Mouse (Mus musculus): ENCODE measurements at regions not wholly inside any gene's neighbourhood (a gene's known extent, or its start where the extent isn't known, plus 50 kb on each side); places are given as distances from the start of the nearest gene placed in this dataset.

- no peaks in the 10 kb centered on the region for H3K36me3 ChIP-seq (ENCODE audit: control insufficient read depth, insufficient read depth, low read length)
- WGBS, result 30% methylated on average over 3 of the region's 3 CpGs
- H3K4me1 ChIP-seq (ENCODE audit: control insufficient read depth, insufficient read depth, insufficient read length), result no peaks in the 10 kb centered on the region
- TF ChIP-seq CTCF (IDR thresholded peaks at IDR 0.05; ENCODE audit: extremely low read depth, insufficient read depth, insufficient read length, insufficient replicate concordance) (no peak), POLR2A (IDR thresholded peaks at IDR 0.05; ENCODE audit: low read depth, low read length) (no peak)
- no peaks in the 10 kb centered on the region for H3K27me3 ChIP-seq (ENCODE audit: control insufficient read depth, insufficient read depth, low read length)
- DNase-seq (ENCODE audit: low read depth in 1 of 2, low spot score in 2 of 2), result no peak
- no peak overlapping the region for H3K27ac ChIP-seq (ENCODE audit: insufficient read depth, low read length)
- H3K4me3 ChIP-seq (ENCODE audit: extremely low read depth, insufficient read depth, insufficient read length), result no peak overlapping the region
Measured at GRCm38 (mm10) chr2:46119871-46120270, 1002.7 kb upstream of the Zeb2 start.

- H3K4me3 ChIP-seq (ENCODE audit: extremely low read depth, insufficient read depth, insufficient read length), result no peak overlapping the region
- H3K27ac ChIP-seq (ENCODE audit: insufficient read depth, low read length), result no peak overlapping the region
- DNase-seq (ENCODE audit: low read depth in 1 of 2, low spot score in 2 of 2), result no peak
- H3K36me3 ChIP-seq (ENCODE audit: control insufficient read depth, insufficient read depth, low read length), result no peaks in the 10 kb centered on the region
- no peaks in the 10 kb centered on the region for H3K4me1 ChIP-seq (ENCODE audit: control insufficient read depth, insufficient read depth, insufficient read length)
- TF ChIP-seq CTCF (IDR thresholded peaks at IDR 0.05; ENCODE audit: extremely low read depth, insufficient read depth, insufficient read length, insufficient replicate concordance) (no peak), POLR2A (IDR thresholded peaks at IDR 0.05; ENCODE audit: low read depth, low read length) (no peak)
- no peaks in the 10 kb centered on the region for H3K27me3 ChIP-seq (ENCODE audit: control insufficient read depth, insufficient read depth, low read length)
Measured at GRCm38 (mm10) chr2:46106991-46107390, 989.8 kb upstream of the Zeb2 start.

GRCm38 (mm10) chr2:46065034-46065802 is 948.0 kb upstream of the Zeb2 start:
- H3K27me3 ChIP-seq (ENCODE audit: control insufficient read depth, insufficient read depth, low read length), result no peaks in the 10 kb centered on the region
- TF ChIP-seq POLR2A (IDR thresholded peaks at IDR 0.05; ENCODE audit: low read depth, low read length) (no peak), CTCF (IDR thresholded peaks at IDR 0.05; ENCODE audit: extremely low read depth, insufficient read depth, insufficient read length, insufficient replicate concordance) (no peak)
- DNase-seq (ENCODE audit: low read depth in 1 of 2, low spot score in 2 of 2), result no peak
- no peaks in the 10 kb centered on the region for H3K4me1 ChIP-seq (ENCODE audit: control insufficient read depth, insufficient read depth, insufficient read length)
- H3K36me3 ChIP-seq (ENCODE audit: control insufficient read depth, insufficient read depth, low read length), result no peaks in the 10 kb centered on the region
- WGBS, result 93% methylated on average over 7 of the region's 7 CpGs
- no peak overlapping the region for H3K4me3 ChIP-seq (ENCODE audit: extremely low read depth, insufficient read depth, insufficient read length)
- H3K27ac ChIP-seq (ENCODE audit: insufficient read depth, low read length), result no peak overlapping the region

GRCm38 (mm10) chr2:46055729-46056128 is 938.5 kb upstream of the Zeb2 start:
- 51% methylated on average over 8 of the region's 8 CpGs for WGBS
- no peak overlapping the region for H3K4me3 ChIP-seq (ENCODE audit: extremely low read depth, insufficient read depth, insufficient read length)
- no peaks in the 10 kb centered on the region for H3K36me3 ChIP-seq (ENCODE audit: control insufficient read depth, insufficient read depth, low read length)
- TF ChIP-seq CTCF (IDR thresholded peaks at IDR 0.05; ENCODE audit: extremely low read depth, insufficient read depth, insufficient read length, insufficient replicate concordance) (no peak), POLR2A (IDR thresholded peaks at IDR 0.05; ENCODE audit: low read depth, low read length) (no peak)
- DNase-seq (ENCODE audit: low read depth in 1 of 2, low spot score in 2 of 2), result no peak
- H3K27me3 ChIP-seq (ENCODE audit: control insufficient read depth, insufficient read depth, low read length), result no peaks in the 10 kb centered on the region
- H3K27ac ChIP-seq (ENCODE audit: insufficient read depth, low read length), result no peak overlapping the region
- H3K4me1 ChIP-seq (ENCODE audit: control insufficient read depth, insufficient read depth, insufficient read length), result no peaks in the 10 kb centered on the region; the same call in 1 of the 2 replicates

- no peak for TF ChIP-seq POLR2A (IDR thresholded peaks at IDR 0.05; ENCODE audit: low read depth, low read length)
- TF ChIP-seq CTCF (IDR thresholded peaks at IDR 0.05; ENCODE audit: extremely low read depth, insufficient read depth, insufficient read length, insufficient replicate concordance), result no peak
- Histone ChIP-seq H3K4me1 (ENCODE audit: control insufficient read depth, insufficient read depth, insufficient read length) (no peaks in the 10 kb centered on the region; the same call in 1 of the 2 replicates), H3K4me3 (ENCODE audit: extremely low read depth, insufficient read depth, insufficient read length) (no peak overlapping the region), H3K27ac (ENCODE audit: insufficient read depth, low read length) (no peak overlapping the region), H3K27me3 (ENCODE audit: control insufficient read depth, insufficient read depth, low read length) (no peaks in the 10 kb centered on the region), H3K36me3 (ENCODE audit: control insufficient read depth, insufficient read depth, low read length) (no peaks in the 10 kb centered on the region)
- no peak for DNase-seq (ENCODE audit: low read depth in 1 of 2, low spot score in 2 of 2)
- 91% methylated on average over 7 of the region's 7 CpGs for WGBS
Measured at GRCm38 (mm10) chr2:46054902-46055301, 937.7 kb upstream of the Zeb2 start.

- Histone ChIP-seq H3K27me3 (ENCODE audit: control insufficient read depth, insufficient read depth, low read length) (no peaks in the 10 kb centered on the region), H3K4me3 (ENCODE audit: extremely low read depth, insufficient read depth, insufficient read length) (no peak overlapping the region), H3K27ac (ENCODE audit: insufficient read depth, low read length) (no peak overlapping the region), H3K36me3 (ENCODE audit: control insufficient read depth, insufficient read depth, low read length) (no peaks in the 10 kb centered on the region), H3K4me1 (ENCODE audit: control insufficient read depth, insufficient read depth, insufficient read length) (no peaks in the 10 kb centered on the region)
- no peak for TF ChIP-seq CTCF (IDR thresholded peaks at IDR 0.05; ENCODE audit: extremely low read depth, insufficient read depth, insufficient read length, insufficient replicate concordance)
- TF ChIP-seq POLR2A (IDR thresholded peaks at IDR 0.05; ENCODE audit: low read depth, low read length), result no peak
- 89% methylated on average over 1 of the region's 1 CpGs for WGBS
- DNase-seq (ENCODE audit: low read depth in 1 of 2, low spot score in 2 of 2), result no peak
Measured at GRCm38 (mm10) chr2:46021854-46022253, 904.7 kb upstream of the Zeb2 start.

GRCm38 (mm10) chr2:46013771-46014269 is 896.6 kb upstream of the Zeb2 start:
- Histone ChIP-seq H3K4me1 (ENCODE audit: control insufficient read depth, insufficient read depth, insufficient read length) (no peaks in the 10 kb centered on the region), H3K27me3 (ENCODE audit: control insufficient read depth, insufficient read depth, low read length) (no peaks in the 10 kb centered on the region), H3K36me3 (ENCODE audit: control insufficient read depth, insufficient read depth, low read length) (no peaks in the 10 kb centered on the region), H3K27ac (ENCODE audit: insufficient read depth, low read length) (no peak overlapping the region), H3K4me3 (ENCODE audit: extremely low read depth, insufficient read depth, insufficient read length) (no peak overlapping the region)
- DNase-seq (ENCODE audit: low read depth in 1 of 2, low spot score in 2 of 2), result no peak
- 80% methylated on average over 3 of the region's 3 CpGs for WGBS
- TF ChIP-seq CTCF (IDR thresholded peaks at IDR 0.05; ENCODE audit: extremely low read depth, insufficient read depth, insufficient read length, insufficient replicate concordance) (no peak), POLR2A (IDR thresholded peaks at IDR 0.05; ENCODE audit: low read depth, low read length) (no peak)
